Mouse (Mus musculus) central nervous system, embryonic 14 days (tissue): Measurements from ENCODE around the gene Rbfox1. TPM values are rescaled to one million over a fixed set of nuclear protein-coding genes. Genes with fewer than 3 reads are reported as not detected.

Experiments
- polyA plus RNA-seq: library from polyadenylated mRNA; depleted of rRNA; stranded (reverse); fragments of >200 nt; gene quantifications from 2 replicates; pipeline ENCODE4 v1.2.3, GENCODE M21; 2012; rRNA removed

The Rbfox1 gene
- 69.6 and 72.0 TPM in 2 replicates for polyA plus RNA-seq

GRCm38 (mm10) chr16:5884746-5885689 is at the start of gene Rbfox1:
Gene Rbfox1, plus strand, starts transcription at chr16:5885355.

